Mouse (Mus musculus): ENCODE measurements around the gene Cpsf2.

The Cpsf2 gene

GRCm38 (mm10) chr12:101981559-101981958 lies 5.8 kb downstream of the Cpsf2 start:
- DNase-seq = no peak

DNA sequence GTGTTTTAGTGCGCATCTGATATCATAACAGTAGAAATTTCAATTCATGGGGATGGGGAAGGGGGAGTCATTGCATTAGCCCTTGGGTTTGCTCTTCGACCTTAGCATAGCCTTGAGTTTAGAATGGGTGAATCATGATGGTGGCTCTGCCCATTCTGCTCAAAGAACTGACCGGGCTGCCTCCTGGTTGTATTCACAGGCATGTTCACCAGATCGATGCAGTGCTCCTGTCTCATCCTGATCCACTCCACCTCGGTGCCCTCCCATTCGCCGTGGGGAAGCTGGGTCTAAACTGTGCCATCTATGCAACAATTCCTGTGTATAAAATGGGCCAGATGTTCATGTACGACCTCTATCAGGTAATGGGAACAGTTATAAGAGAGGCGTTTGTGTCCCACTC lies 7.2 kb downstream of the Cpsf2 start:
- no peak for DNase-seq

GRCm38 (mm10) chr12:101985110-101985509 lies 9.3 kb downstream of the Cpsf2 start:
- DNase-seq = peak in 1 of 2 experiments; percentile 15

DNA sequence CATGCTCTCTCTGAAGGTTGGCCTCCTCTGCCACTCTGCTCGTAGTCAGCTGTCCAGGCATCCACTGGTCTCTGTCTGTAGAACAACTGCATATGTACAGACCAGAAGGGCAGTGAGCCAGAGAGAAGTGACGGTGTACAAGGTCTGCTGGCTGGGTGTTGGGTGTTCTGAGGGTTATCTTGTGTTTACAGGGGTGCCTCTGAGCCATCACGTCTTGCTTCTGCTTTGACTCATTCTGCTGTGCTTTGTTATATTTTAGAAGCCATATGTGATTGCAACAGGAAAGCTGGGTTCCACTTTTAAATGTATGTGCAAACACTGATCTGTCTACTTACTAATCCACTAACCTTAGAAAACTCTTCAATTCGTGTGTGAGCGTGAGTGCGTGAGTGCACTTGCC lies 11.9 kb downstream of the Cpsf2 start:
- DNase-seq = no peak

GRCm38 (mm10) chr12:101994576-101995467 lies 19.0 kb downstream of the Cpsf2 start:
- no peak for DNase-seq

- DNase-seq = no peak
These were observed 23.1 kb downstream of the Cpsf2 start for GRCm38 (mm10) chr12:101998929-101999328.

DNA sequence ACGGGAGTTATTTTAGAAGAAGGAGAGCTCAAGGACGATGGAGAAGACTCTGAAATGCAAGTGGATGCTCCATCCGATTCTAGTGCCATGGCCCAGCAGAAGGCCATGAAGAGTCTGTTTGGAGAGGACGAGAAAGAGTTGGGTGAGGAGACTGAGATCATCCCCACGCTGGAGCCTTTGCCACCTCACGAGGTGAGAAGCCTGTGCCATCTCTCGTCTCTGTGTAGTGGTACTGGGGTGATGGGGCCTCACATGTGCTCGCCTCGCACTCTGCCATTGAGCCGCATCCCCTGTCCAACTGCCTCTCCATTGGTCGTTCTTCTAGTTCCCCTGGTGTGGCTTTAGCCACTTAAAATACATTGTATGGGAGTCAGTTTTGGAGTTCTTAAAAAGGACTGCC lies 25.0 kb downstream of the Cpsf2 start:
- no peak for DNase-seq

DNA sequence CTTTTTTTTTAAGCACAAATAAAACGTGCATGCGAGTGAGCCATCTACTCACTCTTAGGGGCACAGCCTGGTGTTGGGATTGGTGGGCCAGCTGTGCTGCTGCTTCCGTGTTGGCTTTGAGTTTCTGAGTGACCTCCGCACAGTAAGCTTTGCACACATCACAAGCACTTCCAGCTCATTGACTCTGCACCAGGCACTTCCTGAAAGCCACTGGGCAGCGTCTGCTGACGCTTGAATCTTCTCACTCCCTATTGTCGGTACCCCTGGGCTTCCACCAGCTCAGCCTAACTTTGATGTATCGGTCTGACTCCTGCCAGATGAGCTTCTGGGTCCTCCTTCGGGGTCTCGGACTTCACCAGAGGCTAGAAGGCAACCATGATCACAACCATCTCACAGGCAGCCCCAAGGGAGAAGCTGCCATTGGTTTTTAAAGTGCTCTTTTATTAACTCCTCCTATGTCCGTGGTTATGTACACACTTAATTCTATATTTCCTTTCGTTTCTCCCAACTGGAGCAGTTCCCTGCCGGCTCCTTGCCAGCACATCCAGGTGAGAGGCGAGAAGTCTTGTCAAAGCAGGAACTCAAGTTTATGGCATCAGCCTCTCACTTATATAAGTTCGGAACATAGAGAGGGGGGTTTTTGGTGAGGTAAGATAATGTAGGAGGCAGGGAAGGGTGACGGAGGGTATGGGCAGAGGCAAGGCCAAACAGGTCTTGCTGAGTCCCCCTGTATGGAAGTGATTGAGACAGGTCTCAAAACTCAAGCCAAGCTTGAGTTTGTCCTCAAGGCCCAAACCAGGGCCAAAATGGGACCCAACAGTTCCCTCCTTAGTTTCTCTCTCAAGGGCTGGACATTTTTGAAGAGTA lies 32.6 kb downstream of the Cpsf2 start:
- DNase-seq = peak; percentile 24 to 54

DNA sequence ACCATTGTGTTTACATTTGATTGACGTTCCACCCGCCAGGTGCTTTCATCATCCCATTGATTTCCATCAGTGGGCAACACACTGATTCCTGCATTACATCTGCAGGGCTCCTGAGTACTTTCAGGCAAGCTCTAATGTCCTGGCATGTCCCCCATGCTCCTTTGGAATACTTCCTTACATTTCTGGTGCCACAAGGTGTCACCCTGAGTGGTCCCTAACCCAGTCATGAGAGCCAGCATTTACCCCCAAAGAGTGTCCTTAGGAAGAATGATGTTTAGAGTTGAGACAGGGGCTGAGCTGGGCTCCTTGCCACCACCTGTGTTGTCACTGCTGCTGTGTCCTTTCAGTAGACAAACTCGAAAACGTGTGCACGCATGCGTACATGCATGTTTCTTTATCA lies 33.8 kb downstream of the Cpsf2 start:
- no peak for DNase-seq

DNA sequence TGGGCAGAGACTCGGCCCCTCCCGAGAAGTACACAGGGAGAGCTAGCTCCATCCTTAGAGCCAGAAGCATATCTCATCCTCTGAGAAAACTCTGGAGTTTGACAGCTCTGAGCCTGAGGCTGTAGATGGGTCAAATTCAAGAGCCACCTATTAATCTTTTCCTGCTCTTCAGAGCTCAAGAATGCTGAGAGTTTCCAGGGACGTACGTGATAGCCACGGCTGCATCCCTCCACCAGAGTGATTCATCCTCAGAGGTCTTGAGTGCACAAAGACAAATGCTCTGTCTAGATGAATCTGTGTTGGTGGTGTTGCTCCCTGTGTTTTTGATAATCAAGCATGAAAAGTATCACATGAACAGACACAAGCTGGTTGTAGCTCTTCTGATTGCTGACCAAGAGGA lies 38.6 kb downstream of the Cpsf2 start:
- no peak for DNase-seq

DNA sequence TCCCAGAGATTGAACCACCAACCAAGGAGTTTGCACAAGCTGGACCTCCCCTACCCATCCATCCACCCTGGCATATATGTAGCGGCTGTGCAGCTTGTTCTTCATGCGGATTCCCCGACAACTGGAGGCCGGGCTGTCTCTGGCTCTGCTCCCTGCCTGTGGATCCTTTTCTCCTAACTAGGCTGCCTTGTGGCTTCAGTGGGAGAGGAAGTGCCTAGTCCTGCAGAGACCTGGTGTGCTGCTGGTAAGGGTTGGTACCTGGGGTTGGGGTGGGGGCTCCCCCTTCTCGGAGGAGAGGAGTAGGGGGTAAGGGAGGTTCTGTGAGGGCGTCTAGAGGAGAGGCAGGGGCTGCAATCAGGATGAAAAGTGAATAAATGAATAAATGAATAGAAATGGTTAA lies 39.3 kb downstream of the Cpsf2 start:
- no peak for DNase-seq

GRCm38 (mm10) chr12:102021923-102022322 lies 46.1 kb downstream of the Cpsf2 start:
- DNase-seq = no peak

DNA sequence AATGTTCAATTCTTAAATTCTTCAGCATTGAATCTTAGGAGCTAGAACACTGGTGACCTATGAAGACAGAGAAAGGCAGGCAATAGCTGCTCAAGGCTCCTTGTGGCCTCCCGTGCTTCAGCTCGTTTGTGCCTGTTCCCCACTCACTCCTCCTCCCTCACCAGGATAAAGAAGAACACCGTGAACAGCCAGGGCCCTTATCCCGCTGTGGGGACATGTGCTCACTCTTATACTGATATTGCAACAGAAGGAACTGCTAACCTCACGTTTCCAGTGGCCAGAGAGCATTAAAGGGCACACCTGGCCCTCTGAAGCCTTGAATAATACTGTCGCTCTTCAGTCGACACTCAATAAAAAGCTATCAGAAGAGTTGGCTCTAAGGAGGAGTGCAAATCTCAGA lies 53.4 kb downstream of the Cpsf2 start:
- DNase-seq = peak; percentile 11 to 36

DNA sequence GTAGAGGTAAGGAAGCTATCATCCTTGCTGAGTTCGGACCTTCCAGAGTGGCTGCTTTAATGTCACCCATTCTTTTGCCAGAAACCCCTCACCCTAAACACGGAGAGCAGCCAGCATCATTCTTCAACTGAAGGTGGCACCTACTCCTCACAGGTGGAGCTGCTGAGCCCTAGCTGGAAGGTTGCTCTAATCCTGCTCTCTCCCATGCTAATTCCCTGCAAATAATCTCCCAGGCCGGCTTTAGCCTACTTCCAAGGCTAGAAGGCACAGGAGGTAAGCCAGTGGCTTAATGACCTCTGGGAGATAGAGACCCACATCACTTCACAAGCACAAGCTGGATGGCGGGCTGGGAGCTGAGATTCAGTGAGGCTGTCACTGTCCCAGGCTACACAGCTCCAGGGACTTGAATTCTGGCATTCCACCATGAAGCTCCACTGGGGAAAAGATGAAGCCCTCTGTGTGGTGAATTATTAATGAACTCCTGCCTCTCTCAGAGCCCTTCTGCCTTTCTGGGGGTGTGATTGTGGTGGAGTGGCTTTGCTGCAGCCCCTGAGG lies 54.2 kb downstream of the Cpsf2 start:
- no peak for DNase-seq

GRCm38 (mm10) chr12:102034934-102035333 lies 59.1 kb downstream of the Cpsf2 start:
- no peak for DNase-seq

GRCm38 (mm10) chr12:102039861-102040260 lies 64.1 kb downstream of the Cpsf2 start:
- DNase-seq = no peak

- DNase-seq = no peak
These were observed 65.9 kb downstream of the Cpsf2 start for GRCm38 (mm10) chr12:102041699-102042098.

DNA sequence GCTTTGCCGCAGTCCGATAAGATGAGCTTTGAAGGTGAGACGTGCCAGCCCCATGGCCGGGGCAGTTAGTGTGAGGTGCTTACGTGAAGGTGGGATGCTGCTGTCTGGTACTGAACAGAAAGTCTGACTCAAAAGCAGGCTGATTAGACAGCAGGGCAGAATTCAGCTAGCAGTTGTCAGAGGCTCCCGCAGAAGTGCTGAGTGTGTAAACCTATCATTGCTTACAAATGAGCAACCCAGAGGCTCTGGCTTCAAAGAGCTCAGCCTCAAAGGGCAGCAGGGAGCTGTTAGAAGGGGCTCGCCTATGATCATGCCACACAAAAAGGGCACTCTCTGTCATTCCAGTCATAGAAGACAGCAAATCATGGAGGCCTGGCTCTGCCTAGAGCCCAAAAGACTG lies 66.5 kb downstream of the Cpsf2 start:
- DNase-seq = no peak

DNA sequence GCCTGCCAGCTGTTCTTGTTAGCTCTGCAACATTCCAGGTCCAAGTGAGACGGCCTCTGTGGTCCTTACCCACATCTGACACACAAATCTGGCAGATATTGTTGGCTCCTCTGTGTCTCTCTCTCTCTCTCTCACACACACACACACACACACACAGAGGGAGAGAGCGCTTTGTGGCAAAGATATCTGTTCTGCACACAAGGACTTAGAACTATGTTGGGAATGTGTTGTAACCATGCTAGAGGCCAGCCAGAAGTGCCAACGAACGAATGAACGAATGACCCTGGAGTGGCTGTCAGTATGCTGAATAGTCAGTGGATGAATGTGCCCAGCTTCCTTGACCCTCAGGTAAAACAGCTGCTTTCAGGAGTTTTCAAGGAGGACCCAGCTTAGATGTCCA lies 68.1 kb downstream of the Cpsf2 start:
- DNase-seq = peak in 1 of 2 experiments; percentile 31

DNA sequence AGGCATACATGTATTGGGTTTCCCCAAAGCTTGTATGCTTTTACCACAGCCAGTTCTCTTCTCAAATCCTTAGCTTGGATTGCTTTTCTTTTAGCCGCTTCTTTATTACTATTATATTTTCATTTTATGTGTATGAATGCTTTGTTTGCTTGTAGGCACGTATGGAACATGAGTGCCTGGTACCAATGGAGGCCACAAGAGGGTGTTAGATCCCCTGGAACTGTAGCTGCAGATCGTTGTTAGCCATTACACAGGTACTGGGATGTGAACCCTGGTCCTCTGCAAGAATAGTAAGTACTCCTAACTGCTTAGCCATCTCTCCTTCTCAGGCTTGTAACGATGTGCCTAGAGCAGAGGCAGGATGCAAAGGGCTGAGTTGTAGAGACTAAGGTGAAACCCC lies 78.4 kb downstream of the Cpsf2 start:
- DNase-seq = no peak

DNA sequence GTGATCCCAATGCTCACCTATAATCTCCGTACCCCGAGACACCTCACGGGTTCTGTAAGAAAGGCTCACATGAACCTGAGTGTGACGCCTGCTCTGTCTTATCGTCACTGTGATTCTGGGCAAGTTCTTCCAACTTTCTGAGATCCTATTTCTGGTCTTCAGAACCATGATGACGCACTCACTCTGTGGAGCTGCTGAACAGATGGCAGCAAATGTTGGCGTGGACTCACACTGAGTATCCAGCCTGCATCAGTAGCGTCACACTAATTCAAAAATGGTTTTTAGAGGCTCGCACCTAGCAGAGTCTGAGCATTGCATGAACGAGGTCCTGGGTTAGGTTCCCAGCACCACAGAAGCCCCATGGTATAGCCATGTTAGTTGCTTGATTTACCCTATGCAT lies 80.0 kb downstream of the Cpsf2 start:
- no peak for DNase-seq
